In genomic region chr2:60962671-60963421, GRCm38 (mm10) we compare ENCODE assay signal across 8 mouse cellular contexts. TPM values are rescaled to one million over a fixed set of nuclear protein-coding genes. Genes with fewer than 3 reads are reported as not detected.
DNase-seq lines count a peak whose midpoint lies in the region; ATAC-seq lines count a peak whose summit lies in the region.

Gene Rbms1, minus strand, starts transcription at chr2:60963192.

- peak within 1 kb of the TSS; percentile 82 for H3K9ac ChIP-seq in intestine, embryonic 16.5 days (ENCODE audit: low read depth, low read length)

- WGBS in intestine, embryonic 16.5 days = under 1% methylated on average over 50 of the region's 51 CpGs

- ATAC-seq in intestine, embryonic 16.5 days = peak; percentile 82
- ATAC-seq in megakaryocyte progenitor cell, adult 5-6 weeks (replicated peaks; ENCODE audit: poor library complexity) = peak; percentile 52

- H3K27me3 ChIP-seq in intestine, embryonic 16.5 days (replicated peaks; ENCODE audit: control insufficient read depth, insufficient read depth, low read length) = no peaks in the 10 kb centered on the region

- H3K9me3 ChIP-seq in intestine, embryonic 16.5 days (ENCODE audit: control insufficient read depth, low read length) = no peaks in the 10 kb centered on the region

- H3K27ac ChIP-seq in intestine, embryonic 16.5 days (ENCODE audit: low read length) = peak within 1 kb of the TSS; percentile 95

- peak within 1 kb of the TSS; percentile 73 for H3K4me3 ChIP-seq in intestine, embryonic 16.5 days (ENCODE audit: low read length)

- peaks cover 9% of the 10 kb centered on the region; the same call in 1 of the 2 replicates for H3K4me1 ChIP-seq in intestine, embryonic 16.5 days (ENCODE audit: control insufficient read depth, insufficient read depth, low read length)

- no peaks in the 10 kb centered on the region for H3K36me3 ChIP-seq in intestine, embryonic 16.5 days (ENCODE audit: control insufficient read depth, insufficient read depth, low read length)

- DNase-seq in adrenal gland, adult 2 months = peak; percentile 86
- DNase-seq in embryo, embryonic 9.5 days (ENCODE audit: extremely low spot score) = peak; percentile 86
- no peak for DNase-seq in gonadal fat pad, adult 2 months (ENCODE audit: low read depth)
- peak; percentile 28 to 56 for DNase-seq in left cerebral cortex, postnatal 14 days (ENCODE audit: low spot score in 2 of 2)
- DNase-seq in right cerebral cortex, postnatal 25 days = peak; percentile 67
- DNase-seq in natural killer cell, adult 2 months (ENCODE audit: low spot score in 2 of 2) = no peak

- intact Hi-C loops in left cerebral cortex, postnatal 14 days (cut with DNase I) = no loop called here

- peak within 1 kb of the TSS; percentile 75 for H3K4me2 ChIP-seq in intestine, embryonic 16.5 days (ENCODE audit: low read depth, low read length)

RNA-seq across cellular contexts. Expression of gene Rbms1, which starts in this region (rescaled TPM):
- 10 to 100 TPM; 58.6 to 60.1 TPM for total RNA-seq in adrenal gland, adult 2 months (2021)
- 118 and 119 TPM in 2 replicates for polyA plus RNA-seq in adrenal gland, adult 2 months (2012; rRNA removed)
- polyA plus RNA-seq in gonadal fat pad, adult 2 months (2012; rRNA removed) = 64.5 and 102 TPM in 2 replicates
- 66.8 and 72.2 TPM in 2 replicates for polyA plus RNA-seq in intestine, embryonic 16.5 days (2015; fragmentation: Nextera tagmentation; extraction: Ambion mirVana)
- 10 to 100 TPM; 23.8 to 24.8 TPM for total RNA-seq in left cerebral cortex, postnatal 14 days (2021)
- 29.3 and 31.5 TPM in 2 replicates for total RNA-seq in megakaryocyte progenitor cell, adult 5-6 weeks (2015)
- 24.5 and 28.2 TPM in 2 replicates for total RNA-seq in megakaryocyte progenitor cell, adult 5-6 weeks (2017)

Comparison
In these comparisons a context has a peak if more than half of its experiments do, and no peak if none do; other contexts are left out.
1. DNase-seq: peak in adrenal gland, adult 2 months (single experiment), embryo, embryonic 9.5 days (single experiment), left cerebral cortex, postnatal 14 days (2 of 2) and right cerebral cortex, postnatal 25 days (single experiment); none in gonadal fat pad, adult 2 months (single experiment) and natural killer cell, adult 2 months (0 of 2).